In genomic region chr16:17406512-17407231, GRCm38 (mm10) we compare ENCODE assay signal across 8 mouse cellular contexts. TPM values are rescaled to one million over a fixed set of nuclear protein-coding genes. Genes with fewer than 3 reads are reported as not detected.
A peak's percentile ranks its signal among the peaks of the same experiment; 100 is the strongest.
DNase-seq lines count a peak whose midpoint lies in the region; ATAC-seq and TF ChIP-seq lines count a peak whose summit lies in the region.

No protein-coding gene starts in this region.

- no peaks in the 10 kb centered on the region for H3K36me3 ChIP-seq in ES-Bruce4 (ENCODE audit: control insufficient read depth, insufficient read depth, low read length, poor library complexity, severe bottlenecking)
- peaks cover 7% of the 10 kb centered on the region for H3K36me3 ChIP-seq in embryonic facial prominence, embryonic 13.5 days
- peaks cover 3% of the 10 kb centered on the region; the same call in 1 of the 2 replicates for H3K36me3 ChIP-seq in intestine, postnatal 0 days (ENCODE audit: control insufficient read depth, insufficient read depth)

- peaks cover 5% of the 10 kb centered on the region for H3K4me1 ChIP-seq in ES-Bruce4 (ENCODE audit: control insufficient read depth, insufficient read depth, low read length)
- H3K4me1 ChIP-seq in embryonic facial prominence, embryonic 13.5 days = peaks cover 17% of the 10 kb centered on the region
- peaks cover 3% of the 10 kb centered on the region; the same call in 1 of the 2 replicates for H3K4me1 ChIP-seq in intestine, postnatal 0 days (replicated peaks; ENCODE audit: control insufficient read depth, insufficient read depth, low read length)

- H3K27me3 ChIP-seq in ES-Bruce4 (ENCODE audit: control insufficient read depth, insufficient read depth, low read length, poor library complexity, severe bottlenecking) = no peaks in the 10 kb centered on the region
- H3K27me3 ChIP-seq in embryonic facial prominence, embryonic 13.5 days = no peaks in the 10 kb centered on the region
- H3K27me3 ChIP-seq in intestine, postnatal 0 days (replicated peaks; ENCODE audit: control insufficient read depth, insufficient read depth, low read length) = no peaks in the 10 kb centered on the region

- TF ChIP-seq CTCF in layer of hippocampus, adult 2 months (conservative IDR thresholded peaks at IDR 0.05) = no peak
- no peak for TF ChIP-seq CTCF in ES-Bruce4 (IDR thresholded peaks at IDR 0.05; ENCODE audit: low read depth, low read length)
- no peak for TF ChIP-seq CTCF in intestine, postnatal 0 days (IDR thresholded peaks at IDR 0.05; ENCODE audit: low read depth)

- DNase-seq in layer of hippocampus, adult 2 months (ENCODE audit: low spot score in 2 of 2) = no peak
- DNase-seq in layer of hippocampus, postnatal 36 days = no peak
- DNase-seq in lung, postnatal 25 days (ENCODE audit: low spot score) = peak; percentile 16
- no peak for DNase-seq in urinary bladder, adult 18-20 months (ENCODE audit: low spot score in 2 of 2)
- DNase-seq in embryo, embryonic 10.5 days (ENCODE audit: low spot score) = no peak

- no peak for ATAC-seq in embryonic facial prominence, embryonic 13.5 days (ENCODE audit: insufficient number of reproducible peaks, insufficient read depth, low FRiP score, low TSS enrichment, low read depth)
- no peak for ATAC-seq in intestine, postnatal 0 days

- peak overlapping the region; percentile 77 for H3K4me2 ChIP-seq in embryonic facial prominence, embryonic 13.5 days
- peak overlapping the region; percentile 82 for H3K4me2 ChIP-seq in intestine, postnatal 0 days (replicated peaks; ENCODE audit: low read depth)

- TF ChIP-seq EP300 in ES-Bruce4 (IDR thresholded peaks at IDR 0.05; ENCODE audit: insufficient read depth, low read depth, low read length) = no peak

- peak overlapping the region; percentile 71 for H3K4me3 ChIP-seq in layer of hippocampus, adult 2 months
- H3K4me3 ChIP-seq in ES-Bruce4 (ENCODE audit: low read depth, low read length) = no peak overlapping the region; the same call in 1 of the 2 replicates
- H3K4me3 ChIP-seq in embryonic facial prominence, embryonic 13.5 days = peak overlapping the region; percentile 80
- H3K4me3 ChIP-seq in intestine, postnatal 0 days (ENCODE audit: low read depth, low read length) = peak overlapping the region; percentile 75

- H3K9ac ChIP-seq in ES-Bruce4 (ENCODE audit: low read depth, poor library complexity, severe bottlenecking) = peak overlapping the region; percentile 66
- peak overlapping the region; percentile 87 for H3K9ac ChIP-seq in embryonic facial prominence, embryonic 13.5 days
- H3K9ac ChIP-seq in intestine, postnatal 0 days (ENCODE audit: low read depth, low read length) = peak overlapping the region; percentile 67

- peak overlapping the region; percentile 96 for H3K27ac ChIP-seq in layer of hippocampus, adult 2 months
- no peak overlapping the region for H3K27ac ChIP-seq in ES-Bruce4 (ENCODE audit: insufficient read depth, low read length)
- H3K27ac ChIP-seq in embryonic facial prominence, embryonic 13.5 days = no peak overlapping the region
- H3K27ac ChIP-seq in intestine, postnatal 0 days (ENCODE audit: low read depth, low read length) = peak overlapping the region; percentile 83; the same call in 1 of the 2 replicates

- TF ChIP-seq POLR2A in ES-Bruce4 (IDR thresholded peaks at IDR 0.05; ENCODE audit: insufficient read depth, low read length) = no peak

- H3K9me3 ChIP-seq in ES-Bruce4 (replicated peaks; ENCODE audit: control insufficient read depth, insufficient read depth, low read length, poor library complexity, severe bottlenecking) = no peaks in the 10 kb centered on the region
- no peaks in the 10 kb centered on the region for H3K9me3 ChIP-seq in embryonic facial prominence, embryonic 13.5 days
- no peaks in the 10 kb centered on the region for H3K9me3 ChIP-seq in intestine, postnatal 0 days (ENCODE audit: control insufficient read depth)

- 36% methylated on average over 9 of the region's 9 CpGs for WGBS in embryonic facial prominence, embryonic 13.5 days
- 24% methylated on average over 9 of the region's 9 CpGs for WGBS in intestine, postnatal 0 days

RNA-seq across cellular contexts. Expression of gene Pi4ka, which starts 0.6 kb away (rescaled TPM):
- 100 to 1,000 TPM; 275 to 301 TPM for total RNA-seq in layer of hippocampus, adult 2 months (2021)
- 100 to 1,000 TPM; 270 to 271 TPM for total RNA-seq in layer of hippocampus, postnatal 36 days (2021)
- 45.2 and 50.1 TPM in 2 replicates for polyA plus RNA-seq in ES-Bruce4 (2011; ENCODE audit: insufficient read depth, insufficient read length, low read depth, missing spikeins)
- polyA plus RNA-seq in embryonic facial prominence, embryonic 13.5 days (2015; fragmentation: Nextera tagmentation; extraction: Ambion mirVana) = 35.5 and 37.9 TPM in 2 replicates
- polyA plus RNA-seq in intestine, postnatal 0 days (2015; fragmentation: Nextera tagmentation; extraction: Ambion mirVana) = 20.5 and 23.3 TPM in 2 replicates

RNA-seq across cellular contexts. Expression of gene Snap29, which starts 0.9 kb away (rescaled TPM):
- total RNA-seq in layer of hippocampus, adult 2 months (2021) = 10 to 100 TPM; 19.4 to 20.6 TPM
- total RNA-seq in layer of hippocampus, postnatal 36 days (2021) = 10 to 100 TPM; 22.7 to 22.9 TPM
- 17.0 and 18.9 TPM in 2 replicates for polyA plus RNA-seq in ES-Bruce4 (2011; ENCODE audit: insufficient read depth, insufficient read length, low read depth, missing spikeins)
- polyA plus RNA-seq in embryonic facial prominence, embryonic 13.5 days (2015; fragmentation: Nextera tagmentation; extraction: Ambion mirVana) = 13.2 and 15.5 TPM in 2 replicates
- 15.5 and 16.8 TPM in 2 replicates for polyA plus RNA-seq in intestine, postnatal 0 days (2015; fragmentation: Nextera tagmentation; extraction: Ambion mirVana)

RNA-seq across cellular contexts. Expression of gene Crkl, which starts 45.1 kb away (rescaled TPM):
- total RNA-seq in layer of hippocampus, adult 2 months (2021) = 10 to 100 TPM; 33.5 to 37.4 TPM
- 10 to 100 TPM; 36.7 to 41.0 TPM for total RNA-seq in layer of hippocampus, postnatal 36 days (2021)
- polyA plus RNA-seq in ES-Bruce4 (2011; ENCODE audit: insufficient read depth, insufficient read length, low read depth, missing spikeins) = 45.7 and 48.9 TPM in 2 replicates
- 83.3 and 84.3 TPM in 2 replicates for polyA plus RNA-seq in embryonic facial prominence, embryonic 13.5 days (2015; fragmentation: Nextera tagmentation; extraction: Ambion mirVana)
- 29.9 and 36.9 TPM in 2 replicates for polyA plus RNA-seq in intestine, postnatal 0 days (2015; fragmentation: Nextera tagmentation; extraction: Ambion mirVana)

Comparison
In these comparisons a context has a peak if more than half of its experiments do, and no peak if none do; other contexts are left out.
1. H3K27ac ChIP-seq: peak in layer of hippocampus, adult 2 months (single experiment) and intestine, postnatal 0 days (single experiment); none in ES-Bruce4 (single experiment) and embryonic facial prominence, embryonic 13.5 days (single experiment).
2. Peak in every context shown above with its lines, with median percentiles within 50 percentile points of each other: H3K9ac ChIP-seq.